Mouse (Mus musculus) bone marrow macrophage, adult 2 months (primary cell): ENCODE results near the gene Gm28230.

ENCODE experiments used
- CTCF ChIP-seq: IDR thresholded peaks from 2 replicates; pipeline ENCODE4 v1.5.1; 2012; ENCODE audit warnings: low read depth, mild to moderate bottlenecking, low read length, moderate library complexity
- POLR2A ChIP-seq: IDR thresholded peaks from 2 replicates; pipeline ENCODE4 v1.6.1; 2012; ENCODE audit warnings: mild to moderate bottlenecking, low read depth, low read length, borderline replicate concordance

GRCm38 (mm10) chr2:74777536-74778275 lies 51.2 kb downstream of the Gm28230 start:
- TF ChIP-seq POLR2A (no peak), CTCF (no peak)
